Mouse (Mus musculus) brain, embryonic 14.5 days (tissue): ENCODE data around the gene Cd33.

Experiments
- CTCF ChIP-seq: fragments of 200-500 bp; IDR thresholded peaks from 2 replicates; pipeline ENCODE4 v1.5.1; 2012; ENCODE audit warnings: inconsistent platforms, mild to moderate bottlenecking, moderate library complexity, borderline replicate concordance; ENCODE audit not compliant: insufficient read depth, insufficient read length; ENCODE audit errors: extremely low read depth
- POLR2A ChIP-seq: fragments of 200-500 bp; IDR thresholded peaks from 2 replicates; pipeline ENCODE4 v1.6.1; 2012; ENCODE audit warnings: mild to moderate bottlenecking, inconsistent platforms, borderline replicate concordance; ENCODE audit not compliant: poor library complexity, insufficient read depth, insufficient read length, severe bottlenecking; ENCODE audit errors: extremely low read depth

- TF ChIP-seq POLR2A: no peak
- no peak for TF ChIP-seq CTCF
Measured at GRCm38 (mm10) chr7:43571216-43571615, 27.0 kb upstream of the Cd33 start.
